Mouse (Mus musculus): Measurements from ENCODE around the gene Rgs7. TPM values are rescaled to one million over a fixed set of nuclear protein-coding genes. Genes with fewer than 3 reads are reported as not detected.

Gene Rgs7
- not detected in 2 replicates for total RNA-seq (2015; ENCODE audit: low replicate concordance)
- not detected in 2 replicates for total RNA-seq (2017; ENCODE audit: low replicate concordance)

DNA sequence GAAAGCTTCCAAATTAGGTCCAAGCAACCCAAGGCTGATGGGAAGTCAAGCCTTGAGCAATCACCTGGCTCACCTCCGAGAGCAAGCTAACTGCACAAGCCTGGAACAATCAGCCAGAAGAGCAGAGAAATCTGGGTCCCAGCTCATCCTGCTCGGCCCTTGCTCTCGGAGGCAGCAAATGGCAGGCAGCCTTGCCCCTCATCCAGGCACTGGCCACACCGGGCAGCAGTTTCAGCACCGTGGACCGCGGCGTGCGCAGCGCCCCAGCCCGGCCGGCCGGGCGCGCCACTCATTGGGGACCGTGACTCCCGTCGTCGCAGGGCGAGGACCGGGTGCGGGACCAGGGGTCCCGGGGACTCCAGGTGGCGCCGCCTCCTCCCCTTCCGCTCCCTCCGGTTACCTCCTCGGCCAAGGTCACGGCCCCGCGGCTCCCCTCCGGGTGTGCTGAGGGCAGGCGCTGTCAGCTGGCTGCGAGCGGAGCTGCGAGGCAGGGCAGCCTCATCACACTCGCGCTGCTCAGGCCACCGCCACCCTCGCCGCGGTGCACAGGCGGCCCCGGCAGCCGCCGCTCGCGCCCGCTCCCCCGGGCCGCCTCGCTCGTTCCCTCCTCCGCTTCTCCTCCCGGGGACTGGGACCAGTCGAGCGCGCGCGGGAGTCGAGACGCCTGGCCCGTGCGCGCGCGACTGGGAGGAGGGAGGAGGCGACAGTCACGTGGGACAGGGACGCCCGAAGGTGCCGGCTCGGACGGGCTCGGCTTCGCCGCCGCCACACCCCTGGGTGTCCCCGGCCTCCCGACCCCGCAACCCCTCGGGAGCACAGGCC, at the start of gene Rgs7:
Gene Rgs7, minus strand, starts transcription at position 640 of the 822 bp plus-strand sequence.
- no peak for ATAC-seq (replicated peaks; ENCODE audit: low FRiP score, poor library complexity, severe bottlenecking)

DNA sequence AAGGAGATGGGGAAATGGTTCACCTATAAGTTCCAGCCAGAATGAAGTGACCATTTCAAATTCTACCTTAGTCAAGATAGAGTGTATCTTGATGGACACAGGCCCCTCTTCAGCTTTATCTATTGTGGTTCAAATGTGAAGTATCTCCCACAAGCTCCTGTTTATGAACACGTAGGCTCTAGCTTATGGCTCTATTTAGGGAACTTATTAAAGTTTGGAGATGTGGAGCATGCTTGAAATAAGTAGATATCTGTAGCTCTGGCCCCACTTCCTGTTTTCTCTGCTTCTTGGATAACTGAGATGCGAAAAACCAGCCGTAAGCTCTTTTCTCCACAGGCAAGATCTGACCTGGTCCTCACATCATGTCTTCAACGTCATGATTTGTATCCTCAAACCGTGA, 48.4 kb upstream of the Rgs7 start:
- no peak for ATAC-seq (replicated peaks; ENCODE audit: low FRiP score, poor library complexity, severe bottlenecking)

DNA sequence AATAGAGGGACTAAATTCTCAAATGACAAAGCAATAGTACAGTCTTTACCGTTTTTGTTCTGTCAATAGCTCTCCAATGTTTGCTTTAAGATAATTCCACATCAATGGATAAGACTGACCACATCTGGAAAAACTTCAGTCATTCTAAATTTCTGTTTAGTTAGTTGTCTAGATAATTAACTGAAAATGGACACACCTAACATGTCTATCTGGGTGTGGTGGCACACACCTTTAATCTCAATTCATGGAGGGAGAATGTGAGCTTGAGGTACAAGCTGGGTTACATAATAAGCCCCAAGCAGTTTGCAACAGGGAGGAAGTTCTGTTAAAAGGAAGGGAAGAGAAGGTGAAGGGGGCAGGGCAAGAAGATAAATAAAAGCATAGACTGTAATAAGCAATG, 45.0 kb upstream of the Rgs7 start:
- no peak for ATAC-seq (replicated peaks; ENCODE audit: low FRiP score, poor library complexity, severe bottlenecking)

DNA sequence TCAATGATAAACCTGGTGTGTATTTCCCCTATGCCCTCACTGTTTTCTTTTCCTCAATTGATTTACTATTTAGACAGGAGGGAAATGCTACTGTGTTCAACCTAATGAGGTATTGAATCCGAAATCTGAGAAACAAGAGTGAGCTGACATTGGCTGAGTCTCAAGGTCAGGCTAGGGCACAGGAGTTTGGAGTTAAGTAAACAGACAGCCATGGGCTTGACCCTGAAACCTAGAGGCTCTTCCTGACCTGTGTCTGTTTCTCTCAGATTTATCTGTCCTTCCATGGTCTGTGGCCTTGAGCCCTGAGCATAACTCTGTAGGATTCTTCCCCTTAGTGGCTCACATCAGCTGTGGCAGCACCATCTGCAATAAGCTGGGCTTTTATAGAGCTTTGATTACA, 37.6 kb upstream of the Rgs7 start:
- ATAC-seq (replicated peaks; ENCODE audit: low FRiP score, poor library complexity, severe bottlenecking) = no peak

GRCm38 (mm10) chr1:175524626-175525294, 32.5 kb upstream of the Rgs7 start:
- no peak for ATAC-seq (replicated peaks; ENCODE audit: low FRiP score, poor library complexity, severe bottlenecking)

DNA sequence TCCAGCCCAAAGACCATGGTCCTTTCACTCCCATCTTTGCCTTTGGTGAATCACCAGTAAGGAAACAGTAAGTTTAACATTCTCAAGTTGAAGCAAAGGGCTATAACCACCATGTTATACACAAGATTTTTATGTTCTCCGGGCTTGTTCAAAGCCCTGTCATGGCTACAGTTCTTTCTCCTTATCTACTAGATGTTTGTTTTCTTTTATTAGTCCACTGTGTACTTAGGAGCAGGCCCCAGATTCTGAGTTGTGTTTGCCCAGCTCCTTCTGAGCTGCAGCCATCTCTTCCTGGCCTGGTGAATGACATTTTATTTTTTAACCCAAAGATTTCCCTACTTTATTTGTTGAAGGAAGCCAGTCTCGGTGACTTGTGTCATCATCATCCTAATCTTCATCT, 31.3 kb upstream of the Rgs7 start:
- no peak for ATAC-seq (replicated peaks; ENCODE audit: low FRiP score, poor library complexity, severe bottlenecking)

DNA sequence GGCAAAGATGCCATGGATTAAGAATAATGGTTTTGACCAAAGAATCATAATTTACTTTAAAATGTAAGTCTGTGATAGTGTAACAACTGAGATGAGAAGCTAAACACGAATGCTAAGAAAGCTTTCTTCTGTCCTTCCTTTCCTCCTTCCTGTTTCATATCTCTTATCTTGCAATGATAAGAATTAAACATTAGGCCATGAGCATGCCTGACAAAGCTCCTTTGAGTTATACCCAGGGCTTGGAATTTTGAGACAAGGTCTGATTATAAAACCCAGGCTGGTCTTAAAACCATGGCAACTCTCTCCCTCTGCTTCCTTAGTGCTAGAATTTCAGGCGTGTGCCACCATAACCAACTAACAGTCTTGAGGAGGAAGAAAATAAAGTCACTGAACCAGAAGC, 22.2 kb upstream of the Rgs7 start:
- no peak for ATAC-seq (replicated peaks; ENCODE audit: low FRiP score, poor library complexity, severe bottlenecking)

DNA sequence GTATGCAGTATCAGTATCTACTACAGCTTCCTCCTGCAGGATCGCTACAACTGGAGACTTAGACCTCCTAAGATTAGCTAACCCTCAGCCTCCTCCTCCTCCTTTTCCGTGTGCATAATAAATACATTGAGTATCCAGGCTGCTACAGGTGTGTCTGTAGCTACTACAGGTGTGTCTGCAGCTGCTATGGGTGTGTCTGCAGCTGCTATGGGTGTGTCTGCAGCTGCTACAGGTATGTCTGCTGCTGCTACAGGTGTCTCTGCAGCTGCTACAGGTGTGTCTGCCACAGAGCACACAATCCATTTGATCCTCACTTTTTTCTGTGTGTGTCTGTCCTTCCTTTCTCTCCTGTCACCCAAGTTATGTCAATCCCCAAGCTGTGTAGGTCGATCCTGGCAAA, 19.9 kb upstream of the Rgs7 start:
- no peak for ATAC-seq (replicated peaks; ENCODE audit: low FRiP score, poor library complexity, severe bottlenecking)

GRCm38 (mm10) chr1:175509989-175510388, 17.7 kb upstream of the Rgs7 start:
- ATAC-seq (replicated peaks; ENCODE audit: low FRiP score, poor library complexity, severe bottlenecking) = no peak

DNA sequence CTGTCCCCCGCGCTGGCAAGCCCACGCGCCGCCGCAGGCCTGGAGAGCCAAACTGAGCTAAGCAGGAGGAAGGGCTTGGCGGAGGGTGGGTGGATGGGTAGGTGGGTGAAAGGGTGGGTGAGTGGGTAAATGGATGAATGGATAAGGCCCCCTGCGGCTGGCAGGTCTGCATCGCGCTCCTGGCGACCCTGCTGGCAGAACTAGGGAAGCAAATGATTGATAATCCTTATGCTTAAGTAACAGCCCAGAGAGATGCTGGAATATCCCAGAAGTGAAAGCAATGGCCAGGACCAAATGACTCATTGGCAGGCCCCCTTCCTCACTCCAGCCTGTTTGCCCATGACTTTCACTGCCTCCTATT, 363 bp upstream of the Rgs7 start:
- ATAC-seq (replicated peaks; ENCODE audit: low FRiP score, poor library complexity, severe bottlenecking) = no peak

DNA sequence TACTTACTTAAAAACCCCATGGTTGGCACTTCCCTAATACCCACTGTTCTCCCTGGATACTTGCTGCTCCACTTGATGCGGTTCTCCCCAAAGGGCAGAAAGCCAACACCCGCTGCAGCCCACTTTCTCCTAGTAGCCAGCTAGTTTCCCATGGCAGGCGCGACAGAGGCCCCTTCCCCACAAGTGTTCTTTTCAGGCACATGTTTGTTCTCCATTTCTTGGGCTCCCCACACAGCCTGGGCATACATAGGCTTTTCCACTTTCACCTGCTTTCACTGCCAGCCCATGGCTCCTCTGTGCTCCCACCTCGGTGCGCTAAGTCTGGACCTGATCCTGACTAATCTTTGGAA, 814 bp downstream of the Rgs7 start:
- no peak for ATAC-seq (replicated peaks; ENCODE audit: low FRiP score, poor library complexity, severe bottlenecking)

GRCm38 (mm10) chr1:175485109-175485508, 7.2 kb downstream of the Rgs7 start:
- ATAC-seq (replicated peaks; ENCODE audit: low FRiP score, poor library complexity, severe bottlenecking) = no peak

DNA sequence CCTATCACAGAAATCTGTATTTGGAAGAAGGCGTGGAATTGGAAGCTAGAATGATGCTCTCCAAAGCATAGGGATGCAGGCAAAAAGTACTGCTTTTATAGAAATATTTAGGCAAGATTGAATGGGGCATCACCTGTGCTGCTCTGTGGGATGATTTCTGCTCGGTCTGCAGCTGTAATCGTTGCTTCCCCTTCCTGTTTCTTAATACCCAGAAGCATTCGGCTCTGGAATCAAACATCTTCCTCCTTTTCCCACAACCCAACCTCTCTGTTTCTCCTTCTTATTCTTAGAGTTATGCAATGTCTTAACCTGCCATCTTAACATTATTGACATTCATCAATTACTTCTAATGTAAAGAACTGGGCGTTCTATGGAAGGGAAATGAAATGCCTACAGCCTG, 19.2 kb downstream of the Rgs7 start:
- ATAC-seq (replicated peaks; ENCODE audit: low FRiP score, poor library complexity, severe bottlenecking) = no peak

DNA sequence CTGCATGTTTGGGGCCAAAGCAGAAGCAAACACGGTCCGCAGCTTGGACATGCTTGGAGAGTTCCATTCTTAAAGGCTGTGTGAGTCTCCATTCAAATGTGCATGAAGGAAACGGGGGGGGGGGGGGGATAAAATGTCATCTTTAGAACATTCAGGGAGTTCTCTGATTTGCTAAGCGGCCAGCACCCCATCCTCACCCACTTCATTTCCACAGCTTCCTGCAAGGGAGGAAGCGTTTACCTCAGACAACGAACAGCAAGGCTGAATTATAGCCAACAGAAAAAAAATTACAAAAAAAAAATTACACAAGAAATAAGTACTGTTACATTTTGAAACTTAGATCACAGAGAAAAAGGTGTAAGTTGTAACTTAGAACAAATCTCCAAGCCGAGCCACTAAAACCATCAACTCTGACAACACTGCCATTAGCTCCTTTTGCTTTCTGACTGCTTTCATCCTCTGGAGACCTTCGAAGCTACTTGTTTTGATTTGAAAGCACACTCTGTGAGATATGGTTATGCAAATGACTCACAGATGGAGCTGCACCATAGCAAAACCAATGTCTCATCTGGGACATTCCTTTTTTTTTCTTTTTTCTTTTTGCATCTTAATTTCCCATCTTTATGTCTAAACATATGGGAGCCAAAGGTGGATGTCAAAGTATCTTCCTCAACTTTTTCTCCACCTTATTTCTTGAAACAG, 23.1 kb downstream of the Rgs7 start:
- ATAC-seq (replicated peaks; ENCODE audit: low FRiP score, poor library complexity, severe bottlenecking) = no peak

DNA sequence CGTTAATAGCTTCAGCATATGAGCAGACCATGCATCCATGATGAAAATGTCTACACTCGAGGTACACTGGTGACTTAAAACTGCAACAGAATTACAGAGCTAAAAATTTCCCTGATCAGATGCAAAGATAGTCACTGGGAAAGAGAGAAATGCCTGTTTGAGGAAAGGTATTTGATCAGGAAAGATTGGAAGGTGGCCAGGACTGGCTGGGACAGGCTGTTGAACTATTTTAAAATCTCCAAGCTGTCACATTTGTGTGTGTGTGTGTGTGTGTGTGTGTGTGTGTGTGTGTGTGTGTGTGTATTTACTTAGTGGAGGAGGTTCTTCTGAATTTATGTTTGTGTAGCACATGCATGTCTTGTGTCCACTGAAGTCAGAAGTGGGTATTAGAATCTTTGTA, 27.7 kb downstream of the Rgs7 start:
- no peak for ATAC-seq (replicated peaks; ENCODE audit: low FRiP score, poor library complexity, severe bottlenecking)

DNA sequence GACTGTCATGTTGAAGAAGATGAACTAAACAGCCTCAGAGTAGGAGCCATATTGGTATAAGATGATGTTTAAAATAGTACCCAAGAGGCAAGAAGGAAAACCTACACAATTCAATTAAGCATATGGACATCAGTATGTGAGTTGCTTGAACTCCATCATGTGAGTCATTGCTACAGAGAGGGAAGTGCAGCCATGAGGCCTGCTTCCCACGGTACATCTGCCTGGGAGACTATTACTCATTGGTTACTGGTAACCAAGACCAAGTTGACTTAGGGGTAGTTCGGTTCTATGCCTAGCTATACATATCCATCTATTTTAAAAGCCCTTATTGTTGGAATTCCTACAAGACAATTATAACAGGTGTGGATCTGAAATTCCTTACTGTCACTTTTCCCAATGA, 29.9 kb downstream of the Rgs7 start:
- no peak for ATAC-seq (replicated peaks; ENCODE audit: low FRiP score, poor library complexity, severe bottlenecking)

- no peak for ATAC-seq (replicated peaks; ENCODE audit: low FRiP score, poor library complexity, severe bottlenecking)
Measured at GRCm38 (mm10) chr1:175454041-175454636, 38.2 kb downstream of the Rgs7 start.

DNA sequence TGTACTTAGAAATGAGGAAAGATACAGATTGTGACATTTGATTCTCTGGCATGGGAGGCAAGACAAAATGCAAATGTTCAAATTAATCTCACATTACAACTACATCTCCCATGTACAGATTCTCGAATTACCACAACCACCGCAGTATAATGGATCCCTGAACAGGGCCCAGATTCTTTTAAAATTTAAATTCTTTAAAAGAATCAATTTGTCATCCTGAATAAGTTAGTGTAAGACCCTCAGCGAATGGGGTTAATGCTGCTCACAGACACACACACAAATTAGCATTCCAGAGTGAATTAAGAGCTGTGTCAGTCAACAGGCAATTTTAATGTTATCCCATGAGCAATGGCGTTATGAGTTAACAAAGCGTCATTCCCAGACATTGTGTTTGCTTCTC, 44.3 kb downstream of the Rgs7 start:
- no peak for ATAC-seq (replicated peaks; ENCODE audit: low FRiP score, poor library complexity, severe bottlenecking)

DNA sequence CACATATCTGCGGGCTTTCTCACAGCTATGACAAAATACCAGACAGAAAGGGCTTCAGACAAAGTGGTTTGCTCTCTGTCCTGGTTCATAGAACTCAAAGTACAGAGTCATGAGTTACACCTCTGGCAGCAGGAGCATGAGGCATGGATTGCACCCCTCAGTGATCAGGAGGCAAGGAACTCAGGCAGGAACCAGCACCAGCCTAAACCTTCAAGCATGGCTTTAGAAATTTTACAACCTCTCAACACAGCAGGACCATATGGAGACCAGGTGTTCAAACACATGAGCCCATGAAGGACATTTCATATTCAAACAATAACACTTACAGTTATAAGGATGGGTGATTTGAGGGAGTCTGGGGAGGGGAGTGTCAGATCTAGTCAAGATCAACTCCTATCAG, 49.4 kb downstream of the Rgs7 start:
- ATAC-seq (replicated peaks; ENCODE audit: low FRiP score, poor library complexity, severe bottlenecking) = no peak

- no peak for ATAC-seq (replicated peaks; ENCODE audit: low FRiP score, poor library complexity, severe bottlenecking)
Measured at GRCm38 (mm10) chr1:175442025-175442424, 50.3 kb downstream of the Rgs7 start.

All from erythroblast, adult 5-6 weeks (primary cell).